Mouse (Mus musculus) heart, adult 11 months (tissue): Measurements from ENCODE around the gene Rai1.

Source experiments
- DNase-seq: peaks from one replicate; pipeline ENCODE4 v3.0.0; 2022

Gene Rai1

GRCm38 (mm10) chr11:60136491-60136890, 31.7 kb downstream of the Rai1 start:
- DNase-seq = no peak

GRCm38 (mm10) chr11:60137170-60137569, 32.4 kb downstream of the Rai1 start:
- no peak for DNase-seq

GRCm38 (mm10) chr11:60139141-60139733, 34.4 kb downstream of the Rai1 start:
- DNase-seq = peak; percentile 91

- DNase-seq = peak; percentile 95
These were observed 35.0 kb downstream of the Rai1 start for GRCm38 (mm10) chr11:60139734-60140371.

- DNase-seq = no peak
These were observed 35.9 kb downstream of the Rai1 start for GRCm38 (mm10) chr11:60140586-60141284.

- DNase-seq = no peak
These were observed 36.4 kb downstream of the Rai1 start for GRCm38 (mm10) chr11:60141285-60141608.

- DNase-seq = no peak
These were observed 38.3 kb downstream of the Rai1 start for GRCm38 (mm10) chr11:60143086-60143485.

- DNase-seq = no peak
These were observed 41.4 kb downstream of the Rai1 start for GRCm38 (mm10) chr11:60146170-60146569.

GRCm38 (mm10) chr11:60148591-60148990, 43.8 kb downstream of the Rai1 start:
- DNase-seq = no peak

GRCm38 (mm10) chr11:60149086-60149485, 44.3 kb downstream of the Rai1 start:
- no peak for DNase-seq

- DNase-seq = no peak
These were observed 45.9 kb downstream of the Rai1 start for GRCm38 (mm10) chr11:60150677-60151076.

GRCm38 (mm10) chr11:60152339-60152738, 47.5 kb downstream of the Rai1 start:
- DNase-seq = no peak

- no peak for DNase-seq
These were observed 49.1 kb downstream of the Rai1 start for GRCm38 (mm10) chr11:60153936-60154335.

GRCm38 (mm10) chr11:60155690-60156089, 50.9 kb downstream of the Rai1 start:
- no peak for DNase-seq

GRCm38 (mm10) chr11:60158271-60158670, 53.5 kb downstream of the Rai1 start:
- no peak for DNase-seq

GRCm38 (mm10) chr11:60159955-60160354, 55.1 kb downstream of the Rai1 start:
- DNase-seq = no peak

- no peak for DNase-seq
These were observed 55.8 kb downstream of the Rai1 start for GRCm38 (mm10) chr11:60160454-60161114.

- no peak for DNase-seq
These were observed 56.5 kb downstream of the Rai1 start for GRCm38 (mm10) chr11:60161146-60161874.

GRCm38 (mm10) chr11:60162547-60162946, 57.7 kb downstream of the Rai1 start:
- no peak for DNase-seq

GRCm38 (mm10) chr11:60163362-60163761, 58.5 kb downstream of the Rai1 start:
- no peak for DNase-seq

- no peak for DNase-seq
These were observed 59.6 kb downstream of the Rai1 start for GRCm38 (mm10) chr11:60164450-60164849.

GRCm38 (mm10) chr11:60165076-60165475, 60.3 kb downstream of the Rai1 start:
- DNase-seq = peak; percentile 95

GRCm38 (mm10) chr11:60168780-60169179, 64.0 kb downstream of the Rai1 start:
- peak; percentile 92 for DNase-seq
